Mouse (Mus musculus): Measurements from ENCODE around the gene Scand1.

- TF ChIP-seq POLR2A (IDR thresholded peaks at IDR 0.05; ENCODE audit: insufficient read depth, low read depth, low read length) (no peak), CTCF (IDR thresholded peaks at IDR 0.05) (no peak)
These were observed 40.0 kb downstream of the Scand1 start for GRCm38 (mm10) chr2:156272553-156272952.

All from heart, adult 2 months (tissue).